Mouse (Mus musculus): ENCODE results near the gene Jpt1.

GRCm38 (mm10) chr11:115478296-115478938 is 35.8 kb downstream of the Jpt1 start:
- TF ChIP-seq POLR2A (IDR thresholded peaks at IDR 0.05; ENCODE audit: extremely low read depth, insufficient read depth, low read length) (no peak), CTCF (IDR thresholded peaks at IDR 0.05; ENCODE audit: low read depth, low read length) (no peak)
